Mouse (Mus musculus): ENCODE data around the gene Trim40. TPM values are rescaled to one million over a fixed set of nuclear protein-coding genes. Genes with fewer than 3 reads are reported as not detected.

Gene Trim40
- polyA plus RNA-seq, 1 experiment from 2014 or later: not detected

GRCm38 (mm10) chr17:36851627-36852026, 38.3 kb downstream of the Trim40 start:
- no peak overlapping the region for H3K4me3 ChIP-seq (ENCODE audit: low read depth, low read length)
- H3K4me1 ChIP-seq (ENCODE audit: control insufficient read depth, low read depth, low read length): peaks cover 8% of the 10 kb centered on the region
- no peaks in the 10 kb centered on the region for H3K9me3 ChIP-seq (replicated peaks; ENCODE audit: control insufficient read depth, low read length)
- no peak for ATAC-seq (ENCODE audit: low read depth)
- no peak overlapping the region for H3K4me2 ChIP-seq (ENCODE audit: low read depth, low read length)
- H3K27ac ChIP-seq (ENCODE audit: low read length): no peak overlapping the region
- WGBS (ENCODE audit: insufficient replicate concordance): 33% methylated on average over 5 of the region's 5 CpGs
- H3K9ac ChIP-seq (ENCODE audit: low read depth, low read length): peak overlapping the region; percentile 2; the same call in 1 of the 2 replicates
- H3K36me3 ChIP-seq (ENCODE audit: control insufficient read depth, insufficient read depth): peaks cover 2% of the 10 kb centered on the region; the same call in 1 of the 2 replicates
- H3K27me3 ChIP-seq (ENCODE audit: control insufficient read depth, insufficient read depth, low read depth, low read length): no peaks in the 10 kb centered on the region

- Histone ChIP-seq H3K27me3 (ENCODE audit: control insufficient read depth, insufficient read depth, low read depth, low read length) (no peaks in the 10 kb centered on the region), H3K4me1 (ENCODE audit: control insufficient read depth, low read depth, low read length) (peaks cover 8% of the 10 kb centered on the region), H3K9me3 (replicated peaks; ENCODE audit: control insufficient read depth, low read length) (no peaks in the 10 kb centered on the region), H3K36me3 (ENCODE audit: control insufficient read depth, insufficient read depth) (peaks cover 2% of the 10 kb centered on the region; the same call in 1 of the 2 replicates), H3K4me3 (ENCODE audit: low read depth, low read length) (no peak overlapping the region), H3K4me2 (ENCODE audit: low read depth, low read length) (no peak overlapping the region), H3K27ac (ENCODE audit: low read length) (no peak overlapping the region), H3K9ac (ENCODE audit: low read depth, low read length) (peak overlapping the region; percentile 2; the same call in 1 of the 2 replicates)
- 80% methylated on average over 5 of the region's 5 CpGs for WGBS (ENCODE audit: insufficient replicate concordance)
- no peak for ATAC-seq (ENCODE audit: low read depth)
Observed at GRCm38 (mm10) chr17:36851200-36851599, 38.7 kb downstream of the Trim40 start.

- no peaks in the 10 kb centered on the region for H3K9me3 ChIP-seq (replicated peaks; ENCODE audit: control insufficient read depth, low read length)
- no peak overlapping the region for H3K9ac ChIP-seq (ENCODE audit: low read depth, low read length)
- peaks cover 10% of the 10 kb centered on the region for H3K4me1 ChIP-seq (ENCODE audit: control insufficient read depth, low read depth, low read length)
- no peaks in the 10 kb centered on the region for H3K27me3 ChIP-seq (ENCODE audit: control insufficient read depth, insufficient read depth, low read depth, low read length)
- ATAC-seq (ENCODE audit: low read depth): no peak
- H3K4me2 ChIP-seq (ENCODE audit: low read depth, low read length): no peak overlapping the region
- no peak overlapping the region for H3K27ac ChIP-seq (ENCODE audit: low read length)
- 72% methylated on average over 2 of the region's 2 CpGs for WGBS (ENCODE audit: insufficient replicate concordance)
- no peak overlapping the region for H3K4me3 ChIP-seq (ENCODE audit: low read depth, low read length)
- H3K36me3 ChIP-seq (ENCODE audit: control insufficient read depth, insufficient read depth): peaks cover 2% of the 10 kb centered on the region; the same call in 1 of the 2 replicates
Observed at GRCm38 (mm10) chr17:36849992-36850391, 39.9 kb downstream of the Trim40 start.

GRCm38 (mm10) chr17:36848911-36849310, 41.0 kb downstream of the Trim40 start:
- Histone ChIP-seq H3K27me3 (ENCODE audit: control insufficient read depth, insufficient read depth, low read depth, low read length) (no peaks in the 10 kb centered on the region), H3K27ac (ENCODE audit: low read length) (no peak overlapping the region), H3K36me3 (ENCODE audit: control insufficient read depth, insufficient read depth) (peaks cover 2% of the 10 kb centered on the region; the same call in 1 of the 2 replicates), H3K9me3 (replicated peaks; ENCODE audit: control insufficient read depth, low read length) (no peaks in the 10 kb centered on the region), H3K4me2 (ENCODE audit: low read depth, low read length) (no peak overlapping the region), H3K4me3 (ENCODE audit: low read depth, low read length) (no peak overlapping the region), H3K4me1 (ENCODE audit: control insufficient read depth, low read depth, low read length) (peaks cover 21% of the 10 kb centered on the region), H3K9ac (ENCODE audit: low read depth, low read length) (no peak overlapping the region)
- no peak for ATAC-seq (ENCODE audit: low read depth)
- 62% methylated on average over 5 of the region's 5 CpGs for WGBS (ENCODE audit: insufficient replicate concordance)

- 53% methylated on average over 1 of the region's 1 CpGs for WGBS (ENCODE audit: insufficient replicate concordance)
- Histone ChIP-seq H3K4me1 (ENCODE audit: control insufficient read depth, low read depth, low read length) (peaks cover 25% of the 10 kb centered on the region), H3K4me3 (ENCODE audit: low read depth, low read length) (no peak overlapping the region), H3K4me2 (ENCODE audit: low read depth, low read length) (no peak overlapping the region), H3K27ac (ENCODE audit: low read length) (peak overlapping the region; percentile 70), H3K9ac (ENCODE audit: low read depth, low read length) (no peak overlapping the region), H3K9me3 (replicated peaks; ENCODE audit: control insufficient read depth, low read length) (no peaks in the 10 kb centered on the region), H3K36me3 (ENCODE audit: control insufficient read depth, insufficient read depth) (no peaks in the 10 kb centered on the region; the same call in 1 of the 2 replicates), H3K27me3 (ENCODE audit: control insufficient read depth, insufficient read depth, low read depth, low read length) (no peaks in the 10 kb centered on the region)
- no peak for ATAC-seq (ENCODE audit: low read depth)
Observed at GRCm38 (mm10) chr17:36844725-36845124, 45.2 kb downstream of the Trim40 start.

- peak; percentile 82 for ATAC-seq (ENCODE audit: low read depth)
- Histone ChIP-seq H3K27ac (ENCODE audit: low read length) (peak overlapping the region; percentile 70), H3K4me1 (ENCODE audit: control insufficient read depth, low read depth, low read length) (peaks cover 25% of the 10 kb centered on the region), H3K4me2 (ENCODE audit: low read depth, low read length) (peak overlapping the region; percentile 40; the same call in 1 of the 2 replicates), H3K27me3 (ENCODE audit: control insufficient read depth, insufficient read depth, low read depth, low read length) (no peaks in the 10 kb centered on the region), H3K9me3 (replicated peaks; ENCODE audit: control insufficient read depth, low read length) (no peaks in the 10 kb centered on the region), H3K36me3 (ENCODE audit: control insufficient read depth, insufficient read depth) (no peaks in the 10 kb centered on the region; the same call in 1 of the 2 replicates), H3K9ac (ENCODE audit: low read depth, low read length) (peak overlapping the region; percentile 43), H3K4me3 (ENCODE audit: low read depth, low read length) (no peak overlapping the region)
Observed at GRCm38 (mm10) chr17:36844286-36844719, 45.6 kb downstream of the Trim40 start.

GRCm38 (mm10) chr17:36843696-36844095, 46.2 kb downstream of the Trim40 start:
- H3K4me2 ChIP-seq (ENCODE audit: low read depth, low read length): no peak overlapping the region
- no peaks in the 10 kb centered on the region for H3K9me3 ChIP-seq (replicated peaks; ENCODE audit: control insufficient read depth, low read length)
- H3K4me3 ChIP-seq (ENCODE audit: low read depth, low read length): no peak overlapping the region
- ATAC-seq (ENCODE audit: low read depth): peak; percentile 71
- WGBS (ENCODE audit: insufficient replicate concordance): 41% methylated on average over 7 of the region's 7 CpGs
- no peaks in the 10 kb centered on the region; the same call in 1 of the 2 replicates for H3K36me3 ChIP-seq (ENCODE audit: control insufficient read depth, insufficient read depth)
- H3K27ac ChIP-seq (ENCODE audit: low read length): peak overlapping the region; percentile 70
- H3K9ac ChIP-seq (ENCODE audit: low read depth, low read length): no peak overlapping the region; the same call in 1 of the 2 replicates
- peaks cover 25% of the 10 kb centered on the region for H3K4me1 ChIP-seq (ENCODE audit: control insufficient read depth, low read depth, low read length)
- H3K27me3 ChIP-seq (ENCODE audit: control insufficient read depth, insufficient read depth, low read depth, low read length): no peaks in the 10 kb centered on the region

GRCm38 (mm10) chr17:36840961-36841445, 48.9 kb downstream of the Trim40 start:
- Histone ChIP-seq H3K27ac (ENCODE audit: low read length) (no peak overlapping the region), H3K9ac (ENCODE audit: low read depth, low read length) (no peak overlapping the region), H3K27me3 (ENCODE audit: control insufficient read depth, insufficient read depth, low read depth, low read length) (no peaks in the 10 kb centered on the region), H3K4me1 (ENCODE audit: control insufficient read depth, low read depth, low read length) (peaks cover 35% of the 10 kb centered on the region), H3K36me3 (ENCODE audit: control insufficient read depth, insufficient read depth) (no peaks in the 10 kb centered on the region), H3K9me3 (replicated peaks; ENCODE audit: control insufficient read depth, low read length) (no peaks in the 10 kb centered on the region), H3K4me3 (ENCODE audit: low read depth, low read length) (no peak overlapping the region), H3K4me2 (ENCODE audit: low read depth, low read length) (no peak overlapping the region)
- no peak for ATAC-seq (ENCODE audit: low read depth)

- Histone ChIP-seq H3K36me3 (ENCODE audit: control insufficient read depth, insufficient read depth) (no peaks in the 10 kb centered on the region), H3K4me1 (ENCODE audit: control insufficient read depth, low read depth, low read length) (peaks cover 37% of the 10 kb centered on the region), H3K9ac (ENCODE audit: low read depth, low read length) (no peak overlapping the region), H3K9me3 (replicated peaks; ENCODE audit: control insufficient read depth, low read length) (no peaks in the 10 kb centered on the region), H3K27ac (ENCODE audit: low read length) (no peak overlapping the region), H3K4me3 (ENCODE audit: low read depth, low read length) (no peak overlapping the region), H3K4me2 (ENCODE audit: low read depth, low read length) (no peak overlapping the region), H3K27me3 (ENCODE audit: control insufficient read depth, insufficient read depth, low read depth, low read length) (no peaks in the 10 kb centered on the region)
- no peak for ATAC-seq (ENCODE audit: low read depth)
- WGBS (ENCODE audit: insufficient replicate concordance): 64% methylated on average over 3 of the region's 3 CpGs
Observed at GRCm38 (mm10) chr17:36839931-36840330, 50.0 kb downstream of the Trim40 start.
